ENCODE assay signal across 8 mouse cellular contexts in the genomic region with DNA sequence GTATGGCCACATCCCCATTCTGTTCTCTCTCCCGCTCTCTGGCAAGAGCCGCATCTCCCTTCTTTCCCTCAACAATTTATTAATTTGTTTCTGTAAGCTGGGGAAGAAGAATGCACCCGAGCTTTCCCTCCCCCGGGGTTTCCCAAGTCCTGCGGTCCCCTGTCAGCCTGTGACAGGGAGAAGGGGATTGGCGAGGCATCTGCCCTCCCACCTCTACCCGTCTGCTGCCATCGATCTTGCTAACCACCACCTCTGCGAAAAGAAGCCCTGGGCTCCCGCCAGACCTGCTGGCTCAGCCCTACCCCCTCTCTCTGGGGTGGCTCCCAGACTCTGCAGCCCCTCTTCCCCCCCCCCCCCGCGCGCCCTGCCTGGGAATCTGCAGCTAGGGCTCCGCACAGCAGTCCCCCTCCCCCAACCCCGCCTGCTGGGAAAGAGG. TPM values are rescaled to one million over a fixed set of nuclear protein-coding genes. Genes with fewer than 3 reads are reported as not detected.
DNase-seq lines count a peak whose midpoint lies in the region; ATAC-seq and TF ChIP-seq lines count a peak whose summit lies in the region.

No protein-coding gene starts in this region.

- no peak overlapping the region for H3K27ac ChIP-seq in gastrocnemius, adult 2 months
- H3K27ac ChIP-seq in cortical plate, adult 2 months (ENCODE audit: insufficient read depth, low read length) = peak overlapping the region; percentile 11; the same call in 1 of the 2 replicates
- peak overlapping the region; percentile 73 for H3K27ac ChIP-seq in hindbrain, embryonic 15.5 days (replicated peaks)
- peak overlapping the region; percentile 63 for H3K27ac ChIP-seq in midbrain, embryonic 14.5 days (replicated peaks; ENCODE audit: low read depth, low read length)

- no peaks in the 10 kb centered on the region; the same call in 1 of the 2 replicates for H3K4me1 ChIP-seq in cortical plate, adult 2 months (ENCODE audit: control insufficient read depth, insufficient read depth, low read length)
- H3K4me1 ChIP-seq in hindbrain, embryonic 15.5 days (replicated peaks) = peaks cover 39% of the 10 kb centered on the region
- H3K4me1 ChIP-seq in midbrain, embryonic 14.5 days (ENCODE audit: control insufficient read depth, insufficient read depth, low read length) = peaks cover 24% of the 10 kb centered on the region

- intact Hi-C loops in gastrocnemius, adult 2 months (cut with DNase I) = loop anchor here (5.0 to 10.0 kb wide), 2 partner anchors 93 to 105 kb away; a partner anchor contains a TSS
- intact Hi-C loops in gastrocnemius, postnatal 14 days (cut with DNase I; ENCODE audit: low total_unique reads) = no loop called here

- peak overlapping the region; percentile 61 for H3K4me2 ChIP-seq in hindbrain, embryonic 15.5 days
- peak overlapping the region; percentile 63 for H3K4me2 ChIP-seq in midbrain, embryonic 14.5 days (ENCODE audit: low read length)

- under 1% methylated on average over 10 of the region's 15 CpGs for WGBS in hindbrain, embryonic 15.5 days
- WGBS in midbrain, embryonic 14.5 days = under 1% methylated on average over 12 of the region's 15 CpGs

- no peak overlapping the region for H3K4me3 ChIP-seq in gastrocnemius, adult 2 months
- peak overlapping the region; percentile 85 for H3K4me3 ChIP-seq in cortical plate, adult 2 months (ENCODE audit: insufficient read depth, low read length)
- peak overlapping the region; percentile 48 for H3K4me3 ChIP-seq in hindbrain, embryonic 15.5 days
- H3K4me3 ChIP-seq in midbrain, embryonic 14.5 days (replicated peaks; ENCODE audit: low read depth, low read length) = peak overlapping the region; percentile 38

- H3K9ac ChIP-seq in hindbrain, embryonic 15.5 days = peak overlapping the region; percentile 47
- peak overlapping the region; percentile 56 for H3K9ac ChIP-seq in midbrain, embryonic 14.5 days (replicated peaks; ENCODE audit: low read length)

- TF ChIP-seq CTCF in gastrocnemius, adult 2 months (IDR thresholded peaks at IDR 0.05) = no peak
- no peak for TF ChIP-seq CTCF in cortical plate, adult 2 months (IDR thresholded peaks at IDR 0.05; ENCODE audit: extremely low read depth, insufficient read depth, low read length)

- peak; percentile 38 for DNase-seq in gastrocnemius, adult 2 months
- no peak for DNase-seq in gastrocnemius, postnatal 14 days
- peak; percentile 60 for DNase-seq in midbrain, embryonic 14.5 days
- no peak for DNase-seq in ovary, postnatal 14 days (ENCODE audit: low spot score)
- DNase-seq in urinary bladder, postnatal 4 days (ENCODE audit: low spot score in 2 of 2) = no peak

- no peaks in the 10 kb centered on the region for H3K9me3 ChIP-seq in hindbrain, embryonic 15.5 days
- H3K9me3 ChIP-seq in midbrain, embryonic 14.5 days (ENCODE audit: control insufficient read depth, low read length) = no peaks in the 10 kb centered on the region

- H3K36me3 ChIP-seq in hindbrain, embryonic 15.5 days = no peaks in the 10 kb centered on the region
- H3K36me3 ChIP-seq in midbrain, embryonic 14.5 days (ENCODE audit: control insufficient read depth, insufficient read depth, low read length) = no peaks in the 10 kb centered on the region

- ATAC-seq in hindbrain, embryonic 15.5 days (ENCODE audit: low FRiP score, low read depth) = peak; percentile 59
- ATAC-seq in midbrain, embryonic 14.5 days (ENCODE audit: low FRiP score, low TSS enrichment) = peak; percentile 22; the same call in 1 of the 2 replicates
- no peak for ATAC-seq in activated CD4-positive, CD25-positive, alpha-beta regulatory T cell, adult 4 months

- peaks cover 42% of the 10 kb centered on the region for H3K27me3 ChIP-seq in hindbrain, embryonic 15.5 days
- peaks cover 38% of the 10 kb centered on the region for H3K27me3 ChIP-seq in midbrain, embryonic 14.5 days (ENCODE audit: control insufficient read depth, insufficient read depth, low read length)

- TF ChIP-seq POLR2A in cortical plate, adult 2 months (IDR thresholded peaks at IDR 0.05; ENCODE audit: extremely low read depth, insufficient read depth, low read length) = no peak

RNA-seq across cellular contexts. Expression of a gene that starts 1.4 kb away (rescaled TPM):
- 1 to 10 TPM; 1.4 to 1.6 TPM for total RNA-seq in gastrocnemius, adult 2 months (2021)
- 1 to 10 TPM; 2.0 to 2.1 TPM for total RNA-seq in gastrocnemius, postnatal 14 days (2021)
- polyA plus RNA-seq in cortical plate, adult 2 months (2012; rRNA removed) = 378 and 426 TPM in 2 replicates
- polyA plus RNA-seq in hindbrain, embryonic 15.5 days (2015; fragmentation: Nextera tagmentation; extraction: Ambion mirVana) = 265 and 282 TPM in 2 replicates
- 99.9 and 159 TPM in 2 replicates for polyA plus RNA-seq in midbrain, embryonic 14.5 days (2014; fragmentation: Nextera tagmentation; extraction: Ambion mirVana)
- polyA plus RNA-seq in activated CD4-positive, CD25-positive, alpha-beta regulatory T cell, adult 4 months (2017; shearing (Covaris generic)) = not detected

RNA-seq across cellular contexts. Expression of a gene that starts 7.1 kb away (rescaled TPM):
- total RNA-seq in gastrocnemius, adult 2 months (2021) = 1,000 to 10,000 TPM in 1 of 2 experiments, 100 to 1,000 TPM in 1; 944 to 1,010 TPM
- total RNA-seq in gastrocnemius, postnatal 14 days (2021) = 1,000 to 10,000 TPM; 1,292 to 1,295 TPM
- 141 and 156 TPM in 2 replicates for polyA plus RNA-seq in cortical plate, adult 2 months (2012; rRNA removed)
- 46.2 and 55.7 TPM in 2 replicates for polyA plus RNA-seq in hindbrain, embryonic 15.5 days (2015; fragmentation: Nextera tagmentation; extraction: Ambion mirVana)
- 2.8 and 9.0 TPM in 2 replicates for polyA plus RNA-seq in midbrain, embryonic 14.5 days (2014; fragmentation: Nextera tagmentation; extraction: Ambion mirVana)
- not detected for polyA plus RNA-seq in activated CD4-positive, CD25-positive, alpha-beta regulatory T cell, adult 4 months (2017; shearing (Covaris generic))

RNA-seq across cellular contexts. Expression of a gene that starts 7.6 kb away (rescaled TPM):
- 10 to 100 TPM in 1 of 2 experiments, 1 to 10 TPM in 1; 8.3 to 13.8 TPM for total RNA-seq in gastrocnemius, adult 2 months (2021)
- total RNA-seq in gastrocnemius, postnatal 14 days (2021) = 10 to 100 TPM; 12.6 to 14.3 TPM
- 52.7 and 62.8 TPM in 2 replicates for polyA plus RNA-seq in cortical plate, adult 2 months (2012; rRNA removed)
- polyA plus RNA-seq in hindbrain, embryonic 15.5 days (2015; fragmentation: Nextera tagmentation; extraction: Ambion mirVana) = 19.2 and 26.8 TPM in 2 replicates
- polyA plus RNA-seq in midbrain, embryonic 14.5 days (2014; fragmentation: Nextera tagmentation; extraction: Ambion mirVana) = 7.9 and 10.8 TPM in 2 replicates
- 1,000 to 10,000 TPM; 2,132 to 2,220 TPM for polyA plus RNA-seq in activated CD4-positive, CD25-positive, alpha-beta regulatory T cell, adult 4 months (2017; shearing (Covaris generic))

RNA-seq across cellular contexts. Expression of a gene that starts 9.3 kb away (rescaled TPM):
- total RNA-seq in gastrocnemius, adult 2 months (2021) = 1 to 10 TPM; 2.4 to 3.3 TPM
- 1 to 10 TPM; 6.2 to 8.7 TPM for total RNA-seq in gastrocnemius, postnatal 14 days (2021)
- 35.6 and 37.5 TPM in 2 replicates for polyA plus RNA-seq in cortical plate, adult 2 months (2012; rRNA removed)
- 0.57 and 1.0 TPM in 2 replicates for polyA plus RNA-seq in hindbrain, embryonic 15.5 days (2015; fragmentation: Nextera tagmentation; extraction: Ambion mirVana)
- 0.16 and 0.17 TPM in 2 replicates for polyA plus RNA-seq in midbrain, embryonic 14.5 days (2014; fragmentation: Nextera tagmentation; extraction: Ambion mirVana)
- under 1 TPM in 1 of 2 experiments, not detected in 1; 0.19 TPM for polyA plus RNA-seq in activated CD4-positive, CD25-positive, alpha-beta regulatory T cell, adult 4 months (2017; shearing (Covaris generic))

RNA-seq across cellular contexts. Expression of a gene that starts 26.6 kb away (rescaled TPM):
- 1 to 10 TPM; 1.2 to 1.4 TPM for total RNA-seq in gastrocnemius, adult 2 months (2021)
- total RNA-seq in gastrocnemius, postnatal 14 days (2021) = 1 to 10 TPM; 1.9 to 3.3 TPM
- polyA plus RNA-seq in cortical plate, adult 2 months (2012; rRNA removed) = 0.59 and 1.0 TPM in 2 replicates
- polyA plus RNA-seq in hindbrain, embryonic 15.5 days (2015; fragmentation: Nextera tagmentation; extraction: Ambion mirVana) = 0.31 TPM in 1 of 2 replicates, not detected in the other
- not detected in 2 replicates for polyA plus RNA-seq in midbrain, embryonic 14.5 days (2014; fragmentation: Nextera tagmentation; extraction: Ambion mirVana)
- polyA plus RNA-seq in activated CD4-positive, CD25-positive, alpha-beta regulatory T cell, adult 4 months (2017; shearing (Covaris generic)) = not detected

Comparison
In these comparisons a context has a peak if more than half of its experiments do, and no peak if none do; other contexts are left out.
1. DNase-seq: peak in gastrocnemius, adult 2 months (single experiment) and midbrain, embryonic 14.5 days (single experiment); none in gastrocnemius, postnatal 14 days (single experiment), ovary, postnatal 14 days (single experiment) and urinary bladder, postnatal 4 days (0 of 2).
2. RNA of a gene that starts 1.4 kb away (polyA plus RNA-seq): 378 to 426 TPM in cortical plate, adult 2 months, 265 to 282 TPM in hindbrain, embryonic 15.5 days and 99.9 to 159 TPM in midbrain, embryonic 14.5 days; not detected in activated CD4-positive, CD25-positive, alpha-beta regulatory T cell, adult 4 months; every median in the first group is over 100 times any median in the second.
3. RNA of a gene that starts 7.6 kb away (polyA plus RNA-seq): 2,132 to 2,220 TPM in activated CD4-positive, CD25-positive, alpha-beta regulatory T cell, adult 4 months; 52.7 to 62.8 TPM in cortical plate, adult 2 months, 19.2 to 26.8 TPM in hindbrain, embryonic 15.5 days and 7.9 to 10.8 TPM in midbrain, embryonic 14.5 days; every median in the first group is over 10 times any median in the second.